Mouse (Mus musculus) thymus, adult 2 months (tissue): ENCODE measurements around the gene Pfkfb1.

Source experiments
- CTCF ChIP-seq: fragments of 200-500 bp; IDR thresholded peaks from 2 replicates; pipeline ENCODE4 v1.5.1; 2012; ENCODE audit warnings: mild to moderate bottlenecking, control low read depth, low read length, moderate library complexity, borderline replicate concordance; ENCODE audit not compliant: control insufficient read depth, poor library complexity, insufficient read depth; ENCODE audit errors: extremely low read depth
- POLR2A ChIP-seq: fragments of 200-500 bp; IDR thresholded peaks from 2 replicates; pipeline ENCODE4 v1.6.1; 2012; ENCODE audit warnings: mild to moderate bottlenecking, low read length, control low read depth, moderate library complexity; ENCODE audit not compliant: control insufficient read depth, poor library complexity, insufficient read depth; ENCODE audit errors: extremely low read depth

GRCm38 (mm10) chrX:150581921-150582320, 6.1 kb upstream of the Pfkfb1 start:
- no peak for TF ChIP-seq POLR2A
- no peak for TF ChIP-seq CTCF
